Mouse (Mus musculus): ENCODE measurements at regions not wholly inside any gene's neighbourhood (a gene's known extent, or its start where the extent isn't known, plus 50 kb on each side); places are given as distances from the start of the nearest gene placed in this dataset.

DNA sequence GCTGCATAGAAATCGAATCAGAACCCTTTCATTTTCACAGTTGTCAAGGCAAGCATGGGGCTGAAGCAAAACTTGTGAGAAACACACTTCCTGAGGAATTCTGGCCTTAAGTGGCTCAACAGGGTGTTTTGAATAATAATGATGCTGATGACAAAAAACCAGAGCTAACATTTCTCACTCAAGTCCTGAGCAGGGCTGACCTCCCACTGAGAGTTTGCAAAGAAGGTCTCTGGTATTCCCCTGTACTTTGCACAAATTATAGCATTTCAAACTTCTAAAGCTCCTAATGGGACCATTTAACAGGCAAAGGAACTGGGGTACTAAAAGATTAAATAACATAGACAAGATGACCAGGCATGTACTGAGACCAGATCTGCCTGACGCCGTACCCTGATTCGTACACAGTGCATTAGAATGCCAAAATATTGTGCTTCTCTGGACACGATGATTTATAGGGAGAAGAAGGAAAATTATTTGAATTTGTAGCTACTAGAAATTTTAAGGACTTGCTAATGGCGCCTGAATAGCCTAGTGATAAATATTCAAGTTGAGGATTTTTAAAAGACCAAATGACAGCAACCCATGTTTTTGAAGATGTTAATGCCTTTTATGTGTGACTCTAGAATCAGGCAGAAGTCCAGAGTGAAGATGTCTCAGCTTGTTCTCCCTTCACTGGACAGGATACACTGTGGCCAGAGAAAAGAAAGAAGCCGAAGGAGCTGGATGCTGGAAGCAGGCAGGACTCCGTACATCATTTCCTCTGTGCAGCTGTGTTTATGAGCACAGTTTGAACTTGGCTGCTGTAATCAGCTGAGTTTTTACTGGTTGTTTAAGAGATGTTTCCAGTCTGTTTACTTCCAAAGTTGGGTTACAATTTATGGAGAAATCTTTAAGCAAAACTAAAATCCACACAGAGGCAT, 1056.7 kb downstream of the Fam19a2 start:
- DNase-seq, result no peak

DNA sequence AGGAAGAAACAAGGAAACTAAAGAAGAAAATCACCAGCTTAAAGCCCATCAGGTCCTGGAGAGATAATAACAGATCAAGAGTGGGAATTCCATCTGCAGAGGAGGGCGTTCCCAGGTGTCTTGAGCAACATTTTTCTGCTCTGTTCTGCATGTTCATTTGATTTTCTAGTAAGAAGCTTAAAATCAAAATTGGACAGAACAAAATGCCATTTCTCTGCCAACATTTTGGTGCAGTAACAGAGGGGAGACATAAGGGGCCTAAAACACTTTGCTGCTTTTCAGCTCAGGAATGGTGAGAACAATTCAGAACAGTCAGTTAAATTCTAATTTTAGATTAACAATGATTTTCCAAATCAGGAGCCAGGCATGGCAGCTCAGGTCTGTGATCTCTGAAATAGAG, 1056.8 kb downstream of the Slc16a7 start:
- DNase-seq, result no peak

DNA sequence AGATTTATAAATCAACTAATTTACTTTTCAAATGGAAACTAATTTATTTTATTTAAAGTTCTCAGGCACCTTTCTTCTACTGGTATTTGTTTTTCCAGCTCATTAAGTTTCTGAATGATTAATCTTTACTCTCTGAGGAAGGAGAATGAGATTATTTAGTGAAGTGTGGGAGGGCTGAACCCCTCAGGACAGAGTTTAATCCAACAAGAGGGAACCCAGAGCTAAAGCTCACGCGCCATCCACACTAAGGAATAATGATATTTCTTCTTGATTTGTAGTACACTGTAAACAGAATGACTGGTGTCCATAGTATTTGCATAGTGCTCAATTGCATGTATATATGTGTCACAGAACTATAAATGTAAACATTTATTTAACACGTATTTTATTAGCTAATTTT, 1050.3 kb downstream of the Slc16a7 start:
- no peak for DNase-seq

DNA sequence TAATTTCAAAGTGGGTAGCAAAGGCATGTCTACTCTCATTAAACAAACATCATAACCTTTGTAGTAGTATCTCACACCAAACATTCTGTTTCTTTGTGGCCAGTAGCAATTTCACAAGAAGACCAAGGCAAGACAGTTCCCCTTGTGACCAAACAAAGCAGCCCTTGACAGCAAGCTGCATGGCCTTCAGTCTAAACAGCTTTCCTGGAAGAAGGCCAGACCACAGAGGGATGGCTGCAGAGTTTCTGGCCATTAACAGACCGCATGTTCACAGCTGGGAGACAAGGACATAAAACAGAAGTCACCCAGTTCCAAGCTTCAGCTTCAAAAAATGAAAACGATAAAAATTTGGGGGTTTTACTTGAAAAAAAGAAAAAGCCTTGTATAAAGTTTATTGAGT, 1040.0 kb downstream of the Slc16a7 start:
- peak in 1 of 2 experiments; percentile 8 for DNase-seq

DNA sequence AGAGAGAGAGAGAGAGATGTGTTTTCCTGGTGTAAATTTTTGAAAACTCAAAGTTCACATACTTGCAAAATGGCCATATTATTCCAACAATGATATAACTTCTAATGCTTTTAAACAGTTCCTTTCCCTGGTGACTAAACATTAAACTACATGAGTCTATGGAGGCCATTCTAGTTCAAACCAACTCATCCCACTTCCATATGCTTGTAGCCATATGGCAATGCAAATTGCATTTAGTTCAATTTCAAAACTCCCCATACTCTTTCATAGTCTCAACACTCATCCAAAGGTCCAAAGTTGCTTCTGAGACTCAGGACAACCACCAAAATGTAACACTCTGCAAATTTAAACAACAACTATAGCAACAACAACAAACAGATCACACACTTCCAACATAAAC, 1026.5 kb downstream of the Slc16a7 start:
- no peak for DNase-seq

DNA sequence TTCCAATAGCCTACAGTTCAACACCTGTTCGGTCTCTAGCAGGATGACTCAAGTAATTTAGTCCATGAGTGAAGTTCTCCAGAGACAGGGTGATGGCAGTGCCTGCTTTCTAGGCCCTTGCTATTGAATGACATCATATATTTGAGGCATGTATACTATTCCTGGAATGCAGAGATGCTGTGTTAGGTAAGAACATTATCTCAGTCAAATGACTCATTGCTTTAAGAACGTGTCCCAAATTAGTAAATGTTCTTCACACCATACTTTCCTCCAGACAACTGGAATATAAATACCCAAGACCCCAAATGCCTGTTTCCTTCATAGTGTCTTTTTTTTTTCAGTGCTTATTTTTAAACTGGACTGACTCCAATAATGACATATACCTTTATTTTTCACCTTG, 1018.3 kb downstream of the Slc16a7 start:
- DNase-seq, result no peak

DNA sequence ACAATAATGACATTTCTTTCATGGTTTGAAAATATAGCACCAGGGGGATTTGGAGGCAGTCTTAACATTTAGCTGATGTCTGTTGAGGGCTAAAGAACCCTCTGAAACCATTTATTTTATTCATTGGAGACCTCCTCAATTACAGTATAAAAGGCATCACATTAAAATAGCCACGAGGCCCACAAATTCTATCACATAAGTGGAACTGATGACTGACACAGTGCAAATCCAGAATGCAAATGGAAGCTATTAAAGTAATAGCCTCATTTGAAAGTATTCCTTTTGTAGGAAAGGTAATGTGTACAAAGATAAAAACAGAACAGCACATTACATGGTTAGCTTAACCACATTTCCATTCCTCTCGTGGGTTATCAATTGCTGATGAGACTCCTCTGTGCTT, 986.6 kb downstream of the Slc16a7 start:
- no peak for DNase-seq

DNA sequence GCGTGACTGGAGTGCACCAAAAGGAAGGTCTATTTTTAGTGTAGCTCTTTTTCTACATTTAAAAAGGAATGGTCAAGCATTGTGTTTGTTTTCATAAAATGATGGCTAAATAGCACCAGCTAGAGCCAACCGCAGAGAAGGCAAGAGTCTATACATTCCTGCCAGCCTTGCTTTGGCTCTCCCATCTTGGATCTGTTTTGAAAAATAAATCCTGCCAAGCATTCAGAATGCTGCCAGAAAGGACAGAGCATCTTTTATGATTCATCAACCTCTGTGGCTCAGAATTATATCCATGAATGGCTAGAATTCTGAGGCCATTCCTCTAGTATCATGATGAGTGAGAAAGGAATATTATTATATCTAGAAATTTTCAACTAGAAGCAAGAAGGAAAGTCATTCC, 979.6 kb downstream of the Slc16a7 start:
- no peak for DNase-seq

DNA sequence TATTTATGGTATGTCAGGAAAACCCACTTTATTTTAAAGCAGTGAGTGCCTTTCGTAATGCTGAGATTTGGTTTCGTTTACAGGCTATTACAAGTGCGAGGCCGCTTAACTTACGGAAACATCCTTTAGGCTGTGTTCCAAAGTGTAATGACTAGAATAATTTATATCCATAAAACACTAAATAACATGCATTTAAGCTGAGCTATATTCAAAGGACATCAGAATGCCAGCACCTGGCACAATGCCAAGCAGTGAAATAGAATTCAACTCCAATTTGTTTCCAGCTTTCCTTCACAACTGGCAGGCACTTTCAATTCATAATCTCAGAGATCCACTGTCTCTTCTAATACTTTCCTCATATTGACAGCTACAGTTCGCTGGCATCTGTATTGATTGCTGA, 972.7 kb downstream of the Slc16a7 start:
- peak in 1 of 2 experiments; percentile 3 for DNase-seq

DNA sequence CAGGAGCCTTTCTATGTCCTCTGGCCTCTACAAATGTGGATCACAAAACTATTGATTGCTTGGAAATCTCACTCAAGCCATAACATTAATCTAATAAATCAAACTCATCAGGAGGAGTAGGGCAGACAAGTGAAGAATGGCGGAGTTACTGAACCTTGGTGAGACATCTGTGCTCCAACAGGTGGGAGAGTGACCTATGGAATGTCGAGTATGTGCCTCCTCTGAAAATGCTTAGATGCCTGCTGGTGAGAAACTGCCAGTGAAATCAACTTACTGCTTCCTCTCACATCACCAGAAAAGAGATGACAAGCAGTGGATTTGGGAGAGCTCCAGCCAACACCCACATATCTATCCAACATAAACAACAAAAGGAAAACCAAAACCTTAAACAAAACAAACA, 965.8 kb downstream of the Slc16a7 start:
- no peak for DNase-seq

Data from kidney, postnatal 25 days (tissue).